Mouse (Mus musculus) thymus, adult 18-20 months (tissue): Measurements from ENCODE around the gene Rnf123.
A peak's percentile ranks its signal among the peaks of the same experiment; 100 is the strongest.

Source experiments
- DNase-seq, 2 experiments: peaks; one replicate each; pipeline ENCODE4 v3.0.0; 2022; ENCODE audit warnings: mixed read lengths in 2 of 2

Gene Rnf123

GRCm38 (mm10) chr9:108058291-108058690 lies 24.9 kb downstream of the Rnf123 start:
- DNase-seq, result no peak

- no peak for DNase-seq
Observed at GRCm38 (mm10) chr9:108057262-108057562, 25.9 kb downstream of the Rnf123 start.

- DNase-seq, result no peak
Observed at GRCm38 (mm10) chr9:108056361-108057261, 26.5 kb downstream of the Rnf123 start.

- no peak for DNase-seq
Observed at GRCm38 (mm10) chr9:108055661-108056237, 27.4 kb downstream of the Rnf123 start.

- DNase-seq, result no peak
Observed at GRCm38 (mm10) chr9:108055061-108055460, 28.1 kb downstream of the Rnf123 start.

GRCm38 (mm10) chr9:108054331-108055040 lies 28.7 kb downstream of the Rnf123 start:
- DNase-seq, result no peak

- no peak for DNase-seq
Observed at GRCm38 (mm10) chr9:108053665-108054225, 29.4 kb downstream of the Rnf123 start.

GRCm38 (mm10) chr9:108052885-108053664 lies 30.1 kb downstream of the Rnf123 start, which contains the start of gene Amigo3:
Amigo3 (plus strand) TSS chr9:108053159.
- peak; percentile 87 to 90 for DNase-seq

GRCm38 (mm10) chr9:108052411-108052810 lies 30.7 kb downstream of the Rnf123 start:
- no peak for DNase-seq

- no peak for DNase-seq
Observed at GRCm38 (mm10) chr9:108051931-108052220, 31.3 kb downstream of the Rnf123 start.

GRCm38 (mm10) chr9:108051184-108051930 lies 31.8 kb downstream of the Rnf123 start:
- DNase-seq, result no peak

- DNase-seq, result no peak
Observed at GRCm38 (mm10) chr9:108049561-108050251, 33.4 kb downstream of the Rnf123 start.

- DNase-seq, result peak; percentile 92 to 95
Observed at GRCm38 (mm10) chr9:108049016-108049455, 34.1 kb downstream of the Rnf123 start, which contains the start of gene Gmppb. Gmppb (plus strand) TSS chr9:108049242.

GRCm38 (mm10) chr9:108048566-108048955 lies 34.6 kb downstream of the Rnf123 start:
- no peak for DNase-seq

GRCm38 (mm10) chr9:108047601-108048565 lies 35.3 kb downstream of the Rnf123 start:
- no peak for DNase-seq

- no peak for DNase-seq
Observed at GRCm38 (mm10) chr9:108046582-108046981, 36.6 kb downstream of the Rnf123 start.

GRCm38 (mm10) chr9:108044751-108045492 lies 38.2 kb downstream of the Rnf123 start:
- no peak for DNase-seq

- DNase-seq, result no peak
Observed at GRCm38 (mm10) chr9:108035331-108036156, 47.6 kb downstream of the Rnf123 start.
